Mouse (Mus musculus) thymus, adult 18-20 months (tissue): ENCODE results near the gene Mpzl2.

Experiments
- DNase-seq, 2 experiments: peaks; one replicate each; pipeline ENCODE4 v3.0.0; 2022; ENCODE audit warnings: mixed read lengths in 2 of 2

The Mpzl2 gene

DNA sequence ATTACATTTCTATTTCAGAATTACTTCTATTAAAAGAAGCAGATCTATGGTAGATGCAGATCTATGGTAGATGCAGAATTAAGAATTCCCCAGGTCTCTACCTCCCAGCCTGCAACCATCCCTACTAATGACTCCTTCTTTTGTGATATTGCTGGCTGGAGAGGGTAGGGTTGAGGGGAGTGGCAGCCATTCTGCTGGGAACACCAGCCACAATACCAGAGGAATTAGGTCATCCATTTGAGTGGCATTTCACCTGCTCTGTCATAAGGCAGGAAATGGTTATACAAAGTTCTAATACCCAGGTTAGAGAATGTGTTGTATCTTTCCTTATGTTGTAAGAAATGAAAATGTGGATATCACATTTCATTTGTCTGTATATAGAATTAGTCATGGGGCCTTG, 48.4 kb downstream of the Mpzl2 start:
- DNase-seq, result no peak

DNA sequence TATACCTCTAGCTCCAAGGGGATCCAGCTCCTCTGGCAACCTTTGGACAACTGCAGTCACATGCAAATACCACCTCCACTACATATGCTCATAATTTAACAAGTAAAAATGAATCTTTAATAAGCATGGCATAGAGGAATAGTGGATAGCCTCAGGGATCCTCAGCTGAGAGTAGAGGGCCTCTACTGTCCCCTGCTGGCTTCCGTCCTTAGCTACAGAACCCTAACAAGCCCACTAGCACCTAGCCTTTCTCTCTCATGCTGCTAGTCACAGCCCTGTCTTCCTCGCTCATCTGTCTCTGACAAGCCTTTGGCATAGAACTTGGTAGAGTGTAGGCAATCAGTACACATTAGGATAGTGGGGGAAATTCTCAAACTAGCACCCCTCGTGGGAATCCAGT, 51.2 kb downstream of the Mpzl2 start:
- DNase-seq, result no peak

GRCm38 (mm10) chr9:45092641-45093040, 53.0 kb downstream of the Mpzl2 start:
- DNase-seq, result no peak

DNA sequence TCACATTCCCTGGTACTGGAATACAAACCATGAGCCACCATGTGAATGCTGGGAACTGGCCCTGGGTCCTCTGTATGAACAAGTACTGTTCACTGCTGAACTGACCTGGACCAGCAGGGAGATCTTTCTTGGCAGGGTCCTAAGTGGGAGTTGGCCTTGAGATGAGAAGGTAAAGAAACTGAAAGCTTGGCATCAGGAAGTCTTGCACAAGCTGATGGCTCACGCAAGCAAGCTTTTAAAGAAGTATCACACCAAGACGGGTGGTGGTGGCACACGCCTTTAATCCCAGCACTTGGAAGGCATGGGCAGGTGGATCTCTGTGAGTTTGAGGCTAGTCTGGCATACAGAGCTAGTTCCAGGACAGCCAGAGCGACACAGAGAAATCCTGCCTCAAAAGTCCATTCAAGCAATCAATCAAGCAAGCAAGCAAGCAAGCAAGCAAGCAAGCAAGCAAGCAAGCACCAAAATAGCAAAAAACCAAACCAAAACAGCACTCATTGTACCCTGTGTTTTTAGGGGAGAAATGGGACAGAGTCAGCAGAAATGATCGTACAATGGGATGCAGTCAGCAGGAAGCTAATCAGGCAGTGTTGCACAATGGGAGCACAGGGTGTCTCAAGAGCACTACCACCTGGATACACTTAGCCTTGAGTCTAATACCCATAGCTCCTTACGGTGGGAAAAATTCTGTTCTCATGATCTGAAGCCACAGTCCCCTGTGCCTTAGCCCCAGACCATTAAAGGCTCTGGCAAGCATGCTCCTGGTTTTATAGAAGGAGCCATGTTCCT, 55.7 kb downstream of the Mpzl2 start:
- no peak for DNase-seq

DNA sequence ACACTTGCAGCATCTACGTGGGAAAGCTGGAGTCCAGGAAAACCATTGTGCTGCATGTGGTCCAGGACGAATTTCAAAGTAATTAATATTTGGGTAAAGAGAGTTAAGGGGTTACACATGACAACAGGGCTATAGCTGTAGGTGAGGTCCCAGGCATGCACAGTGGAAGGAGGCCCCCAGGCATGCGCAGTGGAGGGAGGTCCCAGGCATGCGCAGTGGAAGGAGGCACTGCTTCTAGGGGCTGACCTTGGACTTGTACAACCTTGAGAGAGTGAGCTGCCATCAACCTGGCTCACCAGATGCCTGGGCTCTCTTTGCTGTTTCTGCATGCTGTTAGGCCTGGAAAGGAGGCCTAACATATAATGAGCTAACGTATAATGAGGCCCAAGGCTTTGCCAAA, 58.3 kb downstream of the Mpzl2 start:
- no peak for DNase-seq

DNA sequence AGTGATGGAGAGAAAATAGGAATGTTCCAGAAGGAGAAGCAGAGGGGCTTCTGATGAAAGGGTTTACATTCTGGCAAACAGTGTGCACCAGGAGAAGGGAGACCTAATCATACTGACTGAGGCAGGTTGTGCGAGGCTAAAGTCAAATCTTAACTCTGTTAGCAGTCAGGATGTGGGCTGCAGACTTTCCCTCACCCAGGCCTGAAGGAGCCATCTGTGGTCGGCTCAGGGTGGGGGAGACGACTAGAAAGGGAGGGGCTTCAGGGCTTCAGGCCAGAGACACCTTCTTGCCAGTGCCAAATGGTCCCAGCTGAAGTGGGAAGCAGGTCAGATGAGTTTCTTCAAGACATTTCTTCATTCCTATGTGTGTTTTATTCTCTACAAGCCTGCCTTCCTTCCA, 58.8 kb downstream of the Mpzl2 start:
- DNase-seq, result peak; percentile 39 to 52

GRCm38 (mm10) chr9:45102528-45102927, 62.9 kb downstream of the Mpzl2 start:
- no peak for DNase-seq

DNA sequence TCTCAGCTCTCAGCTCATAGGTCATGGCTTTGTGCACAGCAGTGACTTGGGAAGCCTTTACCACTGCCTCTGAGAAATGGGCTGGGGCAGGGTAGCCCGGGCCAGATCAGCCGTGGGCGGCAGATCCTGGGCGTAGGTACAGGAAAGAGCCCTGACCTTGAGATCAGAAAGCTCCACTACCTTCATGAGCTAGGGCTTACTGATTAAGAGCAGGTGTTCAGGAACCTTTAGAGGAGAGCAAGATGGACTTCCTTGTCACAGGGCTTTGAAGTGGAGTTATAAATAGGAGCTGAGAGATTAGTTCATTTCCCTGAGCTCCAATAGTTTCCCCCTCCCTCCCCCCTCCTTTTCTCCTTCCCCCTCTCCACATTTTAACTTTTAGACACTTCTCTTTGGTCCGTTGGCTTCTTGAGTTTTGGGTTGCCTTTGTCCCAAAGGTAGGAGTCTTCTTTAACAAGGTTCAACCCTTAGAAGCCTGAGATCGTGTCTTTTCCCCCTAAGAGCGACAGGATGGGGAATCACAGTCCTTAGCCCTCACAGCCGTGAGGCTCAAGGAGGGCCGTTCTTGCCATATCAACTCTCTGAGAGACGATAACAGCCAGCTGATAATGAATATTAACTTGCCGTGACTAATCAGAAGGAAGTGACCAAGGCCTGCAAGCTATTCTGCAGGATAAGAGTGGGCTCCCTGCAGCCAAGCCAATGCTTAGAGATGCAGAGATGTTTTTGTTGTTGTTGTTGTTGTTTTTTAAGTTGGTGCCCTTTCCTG, 63.8 kb downstream of the Mpzl2 start:
- DNase-seq, result no peak
